Mouse (Mus musculus) heart, embryonic 16.5 days (tissue): ENCODE results near the gene Mturn. TPM values are rescaled to one million over a fixed set of nuclear protein-coding genes. Genes with fewer than 3 reads are reported as not detected.

Source experiments
- ATAC-seq: fragments of 200-750 bp; cut with Nextera tagmentation; replicated peaks from 2 replicates; pipeline ENCODE4 v1.8.0; 2017; ENCODE audit warnings: moderate number of reproducible peaks; ENCODE audit not compliant: insufficient read depth, low FRiP score; ENCODE audit errors: extremely low read depth
- H3K27ac ChIP-seq: fragments of 300-500 bp; sonication (generic); 2 replicates; pipeline ENCODE4 v1.5.1; 2014; ENCODE audit warnings: mild to moderate bottlenecking, low read length, control low read depth, moderate library complexity
- H3K27me3 ChIP-seq: fragments of 300-500 bp; sonication (generic); 2 replicates; pipeline ENCODE4 v1.6.1; 2014; ENCODE audit warnings: low read length, mixed read lengths; ENCODE audit not compliant: control insufficient read depth, insufficient read depth
- H3K36me3 ChIP-seq: fragments of 300-500 bp; sonication (generic); 2 replicates; pipeline ENCODE4 v1.6.1; 2014; ENCODE audit not compliant: control insufficient read depth, insufficient read depth
- H3K4me1 ChIP-seq: fragments of 300-500 bp; sonication (generic); 2 replicates; pipeline ENCODE4 v1.6.1; 2014; ENCODE audit warnings: low read length, mixed read lengths; ENCODE audit not compliant: control insufficient read depth, insufficient read depth
- H3K4me2 ChIP-seq: fragments of 300-500 bp; sonication (generic); 2 replicates; pipeline ENCODE4 v1.6.1; 2014; ENCODE audit warnings: low read depth, mild to moderate bottlenecking, control low read depth, low read length
- H3K4me3 ChIP-seq: fragments of 300-500 bp; sonication (generic); 2 replicates; pipeline ENCODE4 v1.5.1; 2014; ENCODE audit warnings: mild to moderate bottlenecking, control low read depth, low read length
- H3K9ac ChIP-seq: fragments of 300-500 bp; sonication (generic); 2 replicates; pipeline ENCODE4 v1.6.1; 2014; ENCODE audit warnings: low read length, control low read depth
- H3K9me3 ChIP-seq: fragments of 300-500 bp; sonication (generic); replicated peaks from 2 replicates; pipeline ENCODE4 v1.6.1; 2016; ENCODE audit warnings: low read length; ENCODE audit not compliant: control insufficient read depth
- WGBS: fragments of 180-500 bp; shearing (Covaris S2); extraction: QIAGEN DNeasy Blood & Tissue Kit; methylation state at CpG from one replicate; pipeline ENCODE4 v1.1.7; 2014; 5-methylcytosine and 5-hydroxymethylcytosine counted together
- polyA plus RNA-seq: library from polyadenylated mRNA; unstranded; fragments of >200 nt; fragmentation: Nextera tagmentation; extraction: Ambion mirVana; gene quantifications from 2 replicates; pipeline ENCODE4 v1.2.1, GENCODE M21; 2015

Gene Mturn
- polyA plus RNA-seq, 1 experiment from 2014 or later, result 6.8 TPM

- Histone ChIP-seq H3K4me1 (no peaks in the 10 kb centered on the region), H3K9ac (no peak overlapping the region), H3K36me3 (no peaks in the 10 kb centered on the region), H3K9me3 (no peaks in the 10 kb centered on the region), H3K4me2 (no peak overlapping the region), H3K27me3 (no peaks in the 10 kb centered on the region), H3K4me3 (no peak overlapping the region), H3K27ac (no peak overlapping the region)
- 53% methylated on average over 9 of the region's 9 CpGs for WGBS
- ATAC-seq, result no peak
Observed at GRCm38 (mm10) chr6:54736126-54736525, 54.7 kb downstream of the Mturn start.

- H3K27me3 ChIP-seq, result no peaks in the 10 kb centered on the region
- 65% methylated on average over 3 of the region's 3 CpGs for WGBS
- no peak overlapping the region for H3K27ac ChIP-seq
- H3K4me2 ChIP-seq, result no peak overlapping the region
- no peak for ATAC-seq
- H3K9ac ChIP-seq, result no peak overlapping the region
- H3K9me3 ChIP-seq, result no peaks in the 10 kb centered on the region
- H3K4me3 ChIP-seq, result no peak overlapping the region
- no peaks in the 10 kb centered on the region for H3K4me1 ChIP-seq
- H3K36me3 ChIP-seq, result no peaks in the 10 kb centered on the region
Observed at GRCm38 (mm10) chr6:54737255-54737654, 55.8 kb downstream of the Mturn start.

GRCm38 (mm10) chr6:54737684-54738083 lies 56.3 kb downstream of the Mturn start:
- Histone ChIP-seq H3K27ac (no peak overlapping the region), H3K4me1 (no peaks in the 10 kb centered on the region), H3K36me3 (no peaks in the 10 kb centered on the region), H3K9me3 (no peaks in the 10 kb centered on the region), H3K4me2 (no peak overlapping the region), H3K9ac (no peak overlapping the region), H3K27me3 (no peaks in the 10 kb centered on the region), H3K4me3 (no peak overlapping the region)
- ATAC-seq, result no peak
- 72% methylated on average over 3 of the region's 3 CpGs for WGBS

- no peak for ATAC-seq
- Histone ChIP-seq H3K9ac (no peak overlapping the region), H3K4me2 (no peak overlapping the region), H3K9me3 (no peaks in the 10 kb centered on the region), H3K27ac (no peak overlapping the region), H3K27me3 (no peaks in the 10 kb centered on the region), H3K4me1 (0 out of 2 replicates have a peak, but pooled peaks cover 3% of the 10 kb centered on the region), H3K36me3 (no peaks in the 10 kb centered on the region), H3K4me3 (no peak overlapping the region)
- WGBS, result 89% methylated on average over 7 of the region's 7 CpGs
Observed at GRCm38 (mm10) chr6:54749056-54749455, 67.6 kb downstream of the Mturn start.

- Histone ChIP-seq H3K9ac (no peak overlapping the region), H3K4me2 (no peak overlapping the region), H3K4me1 (0 out of 2 replicates have a peak, but pooled peaks cover 3% of the 10 kb centered on the region), H3K27ac (no peak overlapping the region), H3K27me3 (no peaks in the 10 kb centered on the region), H3K9me3 (no peaks in the 10 kb centered on the region), H3K36me3 (no peaks in the 10 kb centered on the region), H3K4me3 (no peak overlapping the region)
- ATAC-seq, result no peak
- WGBS, result 70% methylated on average over 4 of the region's 4 CpGs
Observed at GRCm38 (mm10) chr6:54751621-54752020, 70.2 kb downstream of the Mturn start.

GRCm38 (mm10) chr6:54752076-54752475 lies 70.7 kb downstream of the Mturn start:
- Histone ChIP-seq H3K4me3 (no peak overlapping the region), H3K9ac (no peak overlapping the region), H3K27ac (peak overlapping the region; percentile 62), H3K27me3 (no peaks in the 10 kb centered on the region), H3K36me3 (no peaks in the 10 kb centered on the region), H3K9me3 (no peaks in the 10 kb centered on the region), H3K4me2 (no peak overlapping the region), H3K4me1 (0 out of 2 replicates have a peak, but pooled peaks cover 3% of the 10 kb centered on the region)
- ATAC-seq, result no peak
- 40% methylated on average over 3 of the region's 3 CpGs for WGBS

Other genes starting within 250 kb of the Mturn start
- gene Scrn1, start 115.1 kb upstream of the Mturn start, polyA plus RNA-seq, result 5.1 and 6.3 TPM in 2 replicates
- 4.5 and 5.5 TPM in 2 replicates for gene Plekha8, start 86.5 kb upstream of the Mturn start, polyA plus RNA-seq
- 21.7 and 22.3 TPM in 2 replicates for gene Fkbp14, start 84.3 kb upstream of the Mturn start, polyA plus RNA-seq
- gene Znrf2, start 135.3 kb downstream of the Mturn start, polyA plus RNA-seq, result 3.1 and 3.3 TPM in 2 replicates